Mouse (Mus musculus): ENCODE measurements at regions not wholly inside any gene's neighbourhood (a gene's known extent, or its start where the extent isn't known, plus 50 kb on each side); places are given as distances from the start of the nearest gene placed in this dataset.

GRCm38 (mm10) chr7:136159136-136159535, 443.0 kb upstream of the Mki67 start:
- Histone ChIP-seq H3K4me1 (ENCODE audit: control insufficient read depth, insufficient read depth, low read length) (no peaks in the 10 kb centered on the region), H3K79me2 (ENCODE audit: control insufficient read depth, insufficient read depth, low read length) (no peaks in the 10 kb centered on the region), H3K4me3 (ENCODE audit: insufficient read depth, low read depth, low read length) (no peak overlapping the region), H3K9ac (ENCODE audit: low read depth, low read length) (no peak overlapping the region), H3K27me3 (ENCODE audit: control insufficient read depth, insufficient read depth, low read length) (no peaks in the 10 kb centered on the region), H3K27ac (replicated peaks; ENCODE audit: insufficient read depth, low read depth, low read length) (no peak overlapping the region), H3K36me3 (ENCODE audit: control insufficient read depth, insufficient read depth, low read length) (no peaks in the 10 kb centered on the region)
- WGBS: 55% methylated on average over 4 of the region's 4 CpGs
- DNase-seq (ENCODE audit: extremely low read depth, low read depth, low spot score): no peak
- TF ChIP-seq POLR2A (IDR thresholded peaks at IDR 0.05; ENCODE audit: extremely low read depth, insufficient read depth, low read length) (no peak), CTCF (IDR thresholded peaks at IDR 0.05; ENCODE audit: low read depth, low read length) (no peak)

GRCm38 (mm10) chr7:136161526-136161925, 445.4 kb upstream of the Mki67 start:
- Histone ChIP-seq H3K27ac (replicated peaks; ENCODE audit: insufficient read depth, low read depth, low read length) (no peak overlapping the region), H3K4me3 (ENCODE audit: insufficient read depth, low read depth, low read length) (no peak overlapping the region), H3K79me2 (ENCODE audit: control insufficient read depth, insufficient read depth, low read length) (no peaks in the 10 kb centered on the region), H3K9ac (ENCODE audit: low read depth, low read length) (no peak overlapping the region), H3K4me1 (ENCODE audit: control insufficient read depth, insufficient read depth, low read length) (no peaks in the 10 kb centered on the region), H3K36me3 (ENCODE audit: control insufficient read depth, insufficient read depth, low read length) (no peaks in the 10 kb centered on the region), H3K27me3 (ENCODE audit: control insufficient read depth, insufficient read depth, low read length) (no peaks in the 10 kb centered on the region)
- WGBS: 74% methylated on average over 2 of the region's 2 CpGs
- DNase-seq (ENCODE audit: extremely low read depth, low read depth, low spot score): no peak
- TF ChIP-seq CTCF (IDR thresholded peaks at IDR 0.05; ENCODE audit: low read depth, low read length): no peak
- no peak for TF ChIP-seq POLR2A (IDR thresholded peaks at IDR 0.05; ENCODE audit: extremely low read depth, insufficient read depth, low read length)

- no peaks in the 10 kb centered on the region for H3K36me3 ChIP-seq (ENCODE audit: control insufficient read depth, insufficient read depth, low read length)
- H3K27ac ChIP-seq (replicated peaks; ENCODE audit: insufficient read depth, low read depth, low read length): no peak overlapping the region
- no peaks in the 10 kb centered on the region for H3K4me1 ChIP-seq (ENCODE audit: control insufficient read depth, insufficient read depth, low read length)
- TF ChIP-seq POLR2A (IDR thresholded peaks at IDR 0.05; ENCODE audit: extremely low read depth, insufficient read depth, low read length): no peak
- TF ChIP-seq CTCF (IDR thresholded peaks at IDR 0.05; ENCODE audit: low read depth, low read length): no peak
- DNase-seq (ENCODE audit: extremely low read depth, low read depth, low spot score): no peak
- H3K79me2 ChIP-seq (ENCODE audit: control insufficient read depth, insufficient read depth, low read length): no peaks in the 10 kb centered on the region
- H3K9ac ChIP-seq (ENCODE audit: low read depth, low read length): no peak overlapping the region
- 80% methylated on average over 5 of the region's 5 CpGs for WGBS
- H3K4me3 ChIP-seq (ENCODE audit: insufficient read depth, low read depth, low read length): no peak overlapping the region
- no peaks in the 10 kb centered on the region for H3K27me3 ChIP-seq (ENCODE audit: control insufficient read depth, insufficient read depth, low read length)
Observed at GRCm38 (mm10) chr7:136164834-136165233, 448.7 kb upstream of the Mki67 start.

- Histone ChIP-seq H3K27me3 (ENCODE audit: control insufficient read depth, insufficient read depth, low read length) (no peaks in the 10 kb centered on the region), H3K79me2 (ENCODE audit: control insufficient read depth, insufficient read depth, low read length) (no peaks in the 10 kb centered on the region), H3K4me3 (ENCODE audit: insufficient read depth, low read depth, low read length) (no peak overlapping the region), H3K27ac (replicated peaks; ENCODE audit: insufficient read depth, low read depth, low read length) (no peak overlapping the region), H3K9ac (ENCODE audit: low read depth, low read length) (no peak overlapping the region), H3K36me3 (ENCODE audit: control insufficient read depth, insufficient read depth, low read length) (no peaks in the 10 kb centered on the region), H3K4me1 (ENCODE audit: control insufficient read depth, insufficient read depth, low read length) (no peaks in the 10 kb centered on the region)
- TF ChIP-seq POLR2A (IDR thresholded peaks at IDR 0.05; ENCODE audit: extremely low read depth, insufficient read depth, low read length) (no peak), CTCF (IDR thresholded peaks at IDR 0.05; ENCODE audit: low read depth, low read length) (no peak)
- 79% methylated on average over 4 of the region's 4 CpGs for WGBS
- no peak for DNase-seq (ENCODE audit: extremely low read depth, low read depth, low spot score)
Observed at GRCm38 (mm10) chr7:136169261-136169660, 453.1 kb upstream of the Mki67 start.

- Histone ChIP-seq H3K4me1 (ENCODE audit: control insufficient read depth, insufficient read depth, low read length) (no peaks in the 10 kb centered on the region), H3K27ac (replicated peaks; ENCODE audit: insufficient read depth, low read depth, low read length) (no peak overlapping the region), H3K79me2 (ENCODE audit: control insufficient read depth, insufficient read depth, low read length) (no peaks in the 10 kb centered on the region), H3K9ac (ENCODE audit: low read depth, low read length) (no peak overlapping the region), H3K36me3 (ENCODE audit: control insufficient read depth, insufficient read depth, low read length) (no peaks in the 10 kb centered on the region), H3K4me3 (ENCODE audit: insufficient read depth, low read depth, low read length) (no peak overlapping the region), H3K27me3 (ENCODE audit: control insufficient read depth, insufficient read depth, low read length) (no peaks in the 10 kb centered on the region)
- no peak for TF ChIP-seq CTCF (IDR thresholded peaks at IDR 0.05; ENCODE audit: low read depth, low read length)
- no peak for TF ChIP-seq POLR2A (IDR thresholded peaks at IDR 0.05; ENCODE audit: extremely low read depth, insufficient read depth, low read length)
- no peak for DNase-seq (ENCODE audit: extremely low read depth, low read depth, low spot score)
Observed at GRCm38 (mm10) chr7:136176373-136176772, 460.2 kb upstream of the Mki67 start.

- no peak overlapping the region for H3K27ac ChIP-seq (replicated peaks; ENCODE audit: insufficient read depth, low read depth, low read length)
- H3K4me3 ChIP-seq (ENCODE audit: insufficient read depth, low read depth, low read length): no peak overlapping the region
- no peaks in the 10 kb centered on the region for H3K36me3 ChIP-seq (ENCODE audit: control insufficient read depth, insufficient read depth, low read length)
- H3K9ac ChIP-seq (ENCODE audit: low read depth, low read length): no peak overlapping the region
- no peak for TF ChIP-seq POLR2A (IDR thresholded peaks at IDR 0.05; ENCODE audit: extremely low read depth, insufficient read depth, low read length)
- no peak for TF ChIP-seq CTCF (IDR thresholded peaks at IDR 0.05; ENCODE audit: low read depth, low read length)
- WGBS: 67% methylated on average over 6 of the region's 6 CpGs
- no peaks in the 10 kb centered on the region for H3K4me1 ChIP-seq (ENCODE audit: control insufficient read depth, insufficient read depth, low read length)
- H3K27me3 ChIP-seq (ENCODE audit: control insufficient read depth, insufficient read depth, low read length): no peaks in the 10 kb centered on the region
- DNase-seq (ENCODE audit: extremely low read depth, low read depth, low spot score): no peak
- H3K79me2 ChIP-seq (ENCODE audit: control insufficient read depth, insufficient read depth, low read length): no peaks in the 10 kb centered on the region
Observed at GRCm38 (mm10) chr7:136180996-136181395, 464.8 kb upstream of the Mki67 start.
